Mouse (Mus musculus) CH12.LX (cell line): ENCODE measurements at regions not wholly inside any gene's neighbourhood (a gene's known extent, or its start where the extent isn't known, plus 50 kb on each side); places are given as distances from the start of the nearest gene placed in this dataset.

Experiments used
- DNase-seq: peaks from one replicate; pipeline ENCODE4 v3.0.0-alpha.2; 2013; ENCODE audit errors: extremely low read depth
- H3K27ac ChIP-seq: 2 replicates; pipeline ENCODE4 v1.5.1; 2012; ENCODE audit warnings: low read depth, mild to moderate bottlenecking, control low read depth, moderate library complexity; ENCODE audit not compliant: insufficient read depth
- H3K27me3 ChIP-seq: replicated peaks from 2 replicates; pipeline ENCODE3; 2012; ENCODE audit warnings: inconsistent platforms
- H3K36me3 ChIP-seq, 2 experiments: replicated peaks in 1 of 2; 2 replicates each; pipeline versions ENCODE3 to v1.6.1; 2012; ENCODE audit warnings: inconsistent platforms in 1 of 2, low read length in 1 of 2, mild to moderate bottlenecking in 1 of 2, mixed read lengths in 1 of 2, moderate library complexity in 1 of 2; ENCODE audit not compliant: control insufficient read depth in 1 of 2, insufficient read depth in 1 of 2
- H3K4me1 ChIP-seq, 2 experiments: 2 replicates each; pipeline ENCODE4 v1.6.1; 2012; ENCODE audit warnings: inconsistent platforms in 1 of 2, moderate library complexity in 1 of 2; ENCODE audit not compliant: insufficient read depth in 2 of 2, control insufficient read depth in 1 of 2
- H3K4me2 ChIP-seq: 2 replicates; pipeline ENCODE4 v1.6.1; 2012; ENCODE audit warnings: low read depth, mild to moderate bottlenecking, control low read depth; ENCODE audit not compliant: poor library complexity, insufficient read depth, severe bottlenecking
- H3K4me3 ChIP-seq, 3 experiments: fragments of 150-350 bp in 1 of 3; sonication (generic) in 1 of 3; replicated peaks in 1 of 3; 2 replicates each; pipeline versions ENCODE3 to v1.5.1; 2011 to 2012; ENCODE audit warnings: low read depth in 2 of 3, low read length in 2 of 3, mild to moderate bottlenecking in 2 of 3, moderate library complexity in 2 of 3, control low read depth in 1 of 3, improper control_type of control experiment in 1 of 3, inconsistent platforms in 1 of 3, mixed read lengths in 1 of 3; ENCODE audit not compliant: poor library complexity in 1 of 3
- H3K79me2 ChIP-seq: replicated peaks from 2 replicates; pipeline ENCODE4 v1.6.1; 2012; ENCODE audit warnings: mild to moderate bottlenecking, moderate library complexity; ENCODE audit not compliant: control insufficient read depth, poor library complexity, insufficient read depth, severe bottlenecking; ENCODE audit errors: extremely low read depth
- H3K9ac ChIP-seq: 2 replicates; pipeline ENCODE4 v1.6.1; 2012; ENCODE audit warnings: low read depth, mild to moderate bottlenecking, control low read depth, moderate library complexity; ENCODE audit not compliant: insufficient read depth
- H3K9me3 ChIP-seq: replicated peaks from 2 replicates; pipeline ENCODE3; 2012; ENCODE audit warnings: low read length, inconsistent platforms, mixed read lengths
- BHLHE40 ChIP-seq: IDR thresholded peaks from 2 replicates; pipeline ENCODE4 v1.6.1; 2011; ENCODE audit warnings: mild to moderate bottlenecking, low read depth, low read length, improper control_type of control experiment
- E2F4 ChIP-seq: IDR thresholded peaks from 2 replicates; pipeline ENCODE4 v1.6.1; 2011; ENCODE audit warnings: low read depth, low read length, improper control_type of control experiment; ENCODE audit not compliant: insufficient replicate concordance
- GABPA ChIP-seq: IDR thresholded peaks from 2 replicates; pipeline ENCODE4 v1.6.1; 2012; ENCODE audit warnings: low read depth, low read length, improper control_type of control experiment, inconsistent platforms; ENCODE audit not compliant: insufficient replicate concordance
- MAZ ChIP-seq: IDR thresholded peaks from 2 replicates; pipeline ENCODE4 v1.6.1; 2012; ENCODE audit warnings: low read depth, mild to moderate bottlenecking, inconsistent platforms, low read length, improper control_type of control experiment, moderate library complexity
- MEF2A ChIP-seq: IDR thresholded peaks from 2 replicates; pipeline ENCODE4 v1.6.1; 2014; ENCODE audit warnings: low read depth, mild to moderate bottlenecking, inconsistent platforms, low read length, improper control_type of control experiment, borderline replicate concordance
- MXI1 ChIP-seq: IDR thresholded peaks from 2 replicates; pipeline ENCODE4 v1.6.1; 2011; ENCODE audit warnings: mild to moderate bottlenecking, low read depth, low read length, improper control_type of control experiment
- MYC ChIP-seq: IDR thresholded peaks from 2 replicates; pipeline ENCODE4 v1.6.1; 2011; ENCODE audit warnings: low read depth, mild to moderate bottlenecking, improper control_type of control experiment, low read length
- NELFE ChIP-seq: IDR thresholded peaks from 2 replicates; pipeline ENCODE4 v1.6.1; 2011; ENCODE audit warnings: low read depth, low read length, improper control_type of control experiment
- NRF1 ChIP-seq: IDR thresholded peaks from 2 replicates; pipeline ENCODE4 v1.6.1; 2014; ENCODE audit warnings: low read depth, mild to moderate bottlenecking, inconsistent platforms, low read length, improper control_type of control experiment, moderate library complexity
- POLR2A ChIP-seq: IDR thresholded peaks from 2 replicates; pipeline ENCODE4 v1.6.1; 2011; ENCODE audit warnings: low read depth, mild to moderate bottlenecking, improper control_type of control experiment, low read length
- POLR2AphosphoS2 ChIP-seq: IDR thresholded peaks from 2 replicates; pipeline ENCODE4 v1.6.1; 2011; ENCODE audit warnings: low read depth, low read length, improper control_type of control experiment
- SIN3A ChIP-seq: IDR thresholded peaks from 2 replicates; pipeline ENCODE4 v1.6.1; 2012; ENCODE audit warnings: low read length, improper control_type of control experiment, inconsistent platforms
- SMC3 ChIP-seq: IDR thresholded peaks from 2 replicates; pipeline ENCODE4 v1.6.1; 2011; ENCODE audit warnings: low read depth, low read length, improper control_type of control experiment
- TBP ChIP-seq: conservative IDR thresholded peaks from 2 replicates; pipeline ENCODE4 v1.6.1; 2011; ENCODE audit warnings: low read depth, low read length, improper control_type of control experiment
- USF1 ChIP-seq: IDR thresholded peaks from 2 replicates; pipeline ENCODE4 v1.6.1; 2014; ENCODE audit warnings: low read depth, mild to moderate bottlenecking, inconsistent platforms, low read length, improper control_type of control experiment
- ZC3H11A ChIP-seq: IDR thresholded peaks from 2 replicates; pipeline ENCODE4 v1.6.1; 2012; ENCODE audit warnings: low read depth, mild to moderate bottlenecking, inconsistent platforms, low read length, improper control_type of control experiment
- ZMIZ1 ChIP-seq: IDR thresholded peaks from 2 replicates; pipeline ENCODE4 v1.6.1; 2012; ENCODE audit warnings: low read depth, mild to moderate bottlenecking, inconsistent platforms, low read length, improper control_type of control experiment
- dilution Hi-C: fragments of 300-500 bp; cut with MboI; formaldehyde crosslinking; loops from 2 replicates; pipeline ENCODE4 v1.14.3; 2020; ENCODE audit warnings: low sequenced_read_pairs; ENCODE audit not compliant: extremely low pct_unique_long_range_greater_than_20kb, extremely low pct_ligation_motif_present
- in situ Hi-C: fragments of 300-500 bp; cut with MboI; formaldehyde crosslinking; loops from 3 replicates; pipeline ENCODE4 v1.14.3; 2019; ENCODE audit warnings: low sequenced_read_pairs, low pct_ligation_motif_present, low pct_unique_long_range_greater_than_20kb, mixed read lengths

DNA sequence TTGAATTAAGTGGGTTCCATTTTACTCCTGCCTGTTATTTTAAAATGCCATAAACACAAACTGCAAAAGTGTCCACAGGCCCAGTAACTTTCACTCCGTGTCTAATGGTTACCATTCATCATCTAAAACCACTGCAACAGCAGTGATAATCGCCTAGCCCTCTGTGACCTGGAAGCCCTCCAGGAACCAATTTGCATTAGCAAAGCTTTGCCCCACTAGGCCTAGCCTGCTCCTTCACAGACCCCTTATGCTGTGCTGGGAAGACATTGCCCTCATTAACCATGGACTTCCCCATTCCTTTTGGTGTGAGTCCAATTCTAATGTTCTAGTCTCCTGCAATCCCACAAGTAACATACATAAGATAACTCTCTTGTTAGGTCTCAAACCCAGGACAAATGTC, 277.3 kb upstream of the Prkd1 start:
- no peaks in the 10 kb centered on the region for H3K36me3 ChIP-seq
- in situ Hi-C loops (no loop called here), dilution Hi-C loops (no loop called here)
- H3K4me2 ChIP-seq = no peak overlapping the region
- H3K4me1 ChIP-seq = no peaks in the 10 kb centered on the region
- no peaks in the 10 kb centered on the region for H3K27me3 ChIP-seq
- no peak overlapping the region for H3K27ac ChIP-seq
- H3K9me3 ChIP-seq = peaks cover 56% of the 10 kb centered on the region
- H3K9ac ChIP-seq = no peak overlapping the region
- no peak for DNase-seq
- H3K4me3 ChIP-seq = no peak overlapping the region
- no peaks in the 10 kb centered on the region for H3K79me2 ChIP-seq
- TF ChIP-seq BHLHE40 (no peak), ZC3H11A (no peak), MYC (no peak), GABPA (no peak), SIN3A (no peak), SMC3 (no peak), POLR2AphosphoS2 (no peak), NELFE (no peak), E2F4 (no peak), ZMIZ1 (no peak), MXI1 (no peak), MEF2A (no peak), NRF1 (no peak), USF1 (no peak), POLR2A (no peak), TBP (no peak), MAZ (no peak)

DNA sequence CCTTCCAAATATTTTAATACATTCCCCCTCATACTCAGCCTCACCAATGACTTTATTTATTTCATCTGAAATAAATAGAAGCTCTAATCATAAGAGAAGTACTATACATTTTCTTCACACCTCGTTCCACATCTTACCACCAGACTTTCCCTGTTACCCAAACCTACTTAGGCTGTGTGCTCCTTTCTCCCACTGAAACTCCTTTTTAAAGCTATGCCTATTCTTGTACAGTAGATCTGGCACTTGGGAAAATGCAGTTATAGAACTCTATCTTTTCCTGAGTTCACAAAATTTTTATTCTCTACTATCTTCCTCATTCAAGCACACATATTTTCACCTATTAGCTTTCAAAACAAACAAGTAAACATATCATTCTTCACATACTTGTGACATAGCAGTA, 272.8 kb upstream of the Prkd1 start:
- in situ Hi-C loops = no loop called here
- H3K36me3 ChIP-seq = no peaks in the 10 kb centered on the region
- no peak overlapping the region for H3K27ac ChIP-seq
- no peak overlapping the region for H3K9ac ChIP-seq
- no peak overlapping the region for H3K4me3 ChIP-seq
- peaks cover 33% of the 10 kb centered on the region for H3K9me3 ChIP-seq
- H3K27me3 ChIP-seq = no peaks in the 10 kb centered on the region
- H3K4me1 ChIP-seq = no peaks in the 10 kb centered on the region
- no peak for TF ChIP-seq TBP
- dilution Hi-C loops = no loop called here
- no peaks in the 10 kb centered on the region for H3K79me2 ChIP-seq
- H3K4me2 ChIP-seq = no peak overlapping the region
- DNase-seq = no peak
